Mouse (Mus musculus) intestine, postnatal 0 days (tissue): ENCODE data around the gene Lasp1. TPM values are rescaled to one million over a fixed set of nuclear protein-coding genes. Genes with fewer than 3 reads are reported as not detected.
A peak's percentile ranks its signal among the peaks of the same experiment; 100 is the strongest.
"Not testable (repeated sequence)": the region's sequence is repeated elsewhere in the genome, so short reads cannot be mapped to it uniquely, and the experiment has no call there.

ENCODE experiments used
- ATAC-seq: fragments of 200-750 bp; cut with Nextera tagmentation; 2 replicates; pipeline ENCODE4 v1.8.0; 2017; ENCODE audit warnings: mild to moderate bottlenecking, moderate TSS enrichment, moderate library complexity
- H3K27ac ChIP-seq: fragments of 300-500 bp; sonication (generic); 2 replicates; pipeline ENCODE4 v1.5.1; 2014; ENCODE audit warnings: mild to moderate bottlenecking, low read depth, low read length, moderate library complexity
- H3K27me3 ChIP-seq: fragments of 300-500 bp; sonication (generic); replicated peaks from 2 replicates; pipeline ENCODE4 v1.6.1; 2014; ENCODE audit warnings: low read length, mixed read lengths; ENCODE audit not compliant: control insufficient read depth, insufficient read depth
- H3K36me3 ChIP-seq: fragments of 300-500 bp; sonication (generic); 2 replicates; pipeline ENCODE4 v1.6.1; 2014; ENCODE audit warnings: mild to moderate bottlenecking, moderate library complexity; ENCODE audit not compliant: control insufficient read depth, insufficient read depth
- H3K4me1 ChIP-seq: fragments of 300-500 bp; sonication (generic); replicated peaks from 2 replicates; pipeline ENCODE4 v1.6.1; 2014; ENCODE audit warnings: antibody characterized with exemption, low read length, mixed read lengths; ENCODE audit not compliant: control insufficient read depth, insufficient read depth
- H3K4me2 ChIP-seq: fragments of 300-500 bp; sonication (generic); replicated peaks from 2 replicates; pipeline ENCODE4 v1.6.1; 2014; ENCODE audit warnings: low read depth, mild to moderate bottlenecking, moderate library complexity
- H3K4me3 ChIP-seq: fragments of 300-500 bp; sonication (generic); 2 replicates; pipeline ENCODE4 v1.5.1; 2014; ENCODE audit warnings: low read depth, low read length
- H3K9ac ChIP-seq: fragments of 300-500 bp; sonication (generic); 2 replicates; pipeline ENCODE4 v1.6.1; 2014; ENCODE audit warnings: mild to moderate bottlenecking, low read depth, low read length
- H3K9me3 ChIP-seq: fragments of 300-500 bp; sonication (generic); 2 replicates; pipeline ENCODE4 v1.6.1; 2016; ENCODE audit warnings: mixed run types; ENCODE audit not compliant: control insufficient read depth
- CTCF ChIP-seq: sonication (generic); IDR thresholded peaks from 2 replicates; pipeline ENCODE4 v1.5.1; 2016; ENCODE audit warnings: low read depth, mild to moderate bottlenecking, control low read depth, antibody characterized with exemption, moderate library complexity
- WGBS: fragments of 180-500 bp; shearing (Covaris S2); extraction: QIAGEN DNeasy Blood & Tissue Kit; methylation state at CpG from one replicate; pipeline ENCODE4 v1.1.7; 2014; 5-methylcytosine and 5-hydroxymethylcytosine counted together
- polyA plus RNA-seq: library from polyadenylated mRNA; unstranded; fragments of >200 nt; fragmentation: Nextera tagmentation; extraction: Ambion mirVana; gene quantifications from 2 replicates; pipeline ENCODE4 v1.2.1, GENCODE M21; 2015

Gene Lasp1
- polyA plus RNA-seq, 1 experiment from 2014 or later: 98.2 TPM

DNA sequence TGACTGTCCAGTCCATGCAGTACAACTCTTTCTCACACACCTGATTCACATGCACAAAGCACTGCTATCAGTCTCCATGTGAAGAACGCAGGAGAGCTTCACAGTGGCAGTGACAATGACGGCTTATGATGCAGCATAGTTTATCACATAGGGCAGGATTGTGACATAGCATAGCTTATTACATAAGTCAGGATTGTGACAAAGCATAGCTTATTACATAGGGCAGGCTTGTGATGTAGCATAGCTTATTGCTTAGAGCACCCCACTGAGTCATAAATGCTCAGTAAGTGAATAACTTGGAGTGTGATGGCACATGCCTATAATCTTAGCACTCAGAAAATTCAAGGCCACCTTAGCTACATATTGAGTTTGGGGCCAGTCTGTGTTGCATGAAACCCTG is 56.7 kb downstream of the Lasp1 start:
- Histone ChIP-seq H3K4me2 (no peak overlapping the region), H3K9me3 (no peaks in the 10 kb centered on the region), H3K4me3 (no peak overlapping the region), H3K4me1 (no peaks in the 10 kb centered on the region), H3K27me3 (no peaks in the 10 kb centered on the region), H3K9ac (no peak overlapping the region), H3K36me3 (no peaks in the 10 kb centered on the region), H3K27ac (no peak overlapping the region)
- 49% methylated on average over 2 of the region's 2 CpGs for WGBS
- no peak for TF ChIP-seq CTCF
- ATAC-seq: peak; percentile 53

GRCm38 (mm10) chr11:97862148-97862547 is 63.3 kb downstream of the Lasp1 start:
- Histone ChIP-seq H3K4me3 (no peak overlapping the region), H3K27ac (no peak overlapping the region), H3K4me2 (no peak overlapping the region), H3K4me1 (no peaks in the 10 kb centered on the region), H3K36me3 (no peaks in the 10 kb centered on the region), H3K27me3 (no peaks in the 10 kb centered on the region), H3K9me3 (no peaks in the 10 kb centered on the region), H3K9ac (no peak overlapping the region)
- WGBS: 42% methylated on average over 2 of the region's 2 CpGs
- no peak for ATAC-seq
- no peak for TF ChIP-seq CTCF

- Histone ChIP-seq H3K4me1 (no peaks in the 10 kb centered on the region), H3K27ac (no peak overlapping the region), H3K9me3 (no peaks in the 10 kb centered on the region), H3K36me3 (no peaks in the 10 kb centered on the region), H3K9ac (no peak overlapping the region), H3K27me3 (no peaks in the 10 kb centered on the region), H3K4me3 (no peak overlapping the region), H3K4me2 (no peak overlapping the region)
- no peak for ATAC-seq
- no peak for TF ChIP-seq CTCF
- 92% methylated on average over 5 of the region's 5 CpGs for WGBS
Observed at GRCm38 (mm10) chr11:97865421-97865820, 66.6 kb downstream of the Lasp1 start.

GRCm38 (mm10) chr11:97866091-97866888 is 67.5 kb downstream of the Lasp1 start:
- TF ChIP-seq CTCF: no peak
- no peak overlapping the region for H3K27ac ChIP-seq
- no peaks in the 10 kb centered on the region for H3K36me3 ChIP-seq
- ATAC-seq: no peak
- WGBS: 60% methylated on average over 3 of the region's 3 CpGs
- no peak overlapping the region for H3K9ac ChIP-seq
- no peak overlapping the region for H3K4me3 ChIP-seq
- no peaks in the 10 kb centered on the region for H3K9me3 ChIP-seq
- H3K4me2 ChIP-seq: no peak overlapping the region
- no peaks in the 10 kb centered on the region for H3K27me3 ChIP-seq
- H3K4me1 ChIP-seq: no peaks in the 10 kb centered on the region

GRCm38 (mm10) chr11:97867591-97867990 is 68.8 kb downstream of the Lasp1 start:
- no peak for TF ChIP-seq CTCF
- no peak for ATAC-seq
- Histone ChIP-seq H3K9me3 (no peaks in the 10 kb centered on the region), H3K4me2 (no peak overlapping the region), H3K36me3 (no peaks in the 10 kb centered on the region), H3K4me3 (no peak overlapping the region), H3K4me1 (no peaks in the 10 kb centered on the region), H3K27ac (no peak overlapping the region), H3K27me3 (no peaks in the 10 kb centered on the region), H3K9ac (no peak overlapping the region)
- whole genome bisulfite sequencing: 97% methylated on average over 3 of the region's 3 CpGs

- not testable (repeated sequence) for H3K4me1 ChIP-seq, H3K27ac ChIP-seq, H3K36me3 ChIP-seq, H3K9ac ChIP-seq, H3K4me3 ChIP-seq, H3K9me3 ChIP-seq, ATAC-seq, H3K4me2 ChIP-seq, H3K27me3 ChIP-seq
- 93% methylated on average over 5 of the region's 5 CpGs for WGBS
Observed at GRCm38 (mm10) chr11:97872378-97872777, 73.6 kb downstream of the Lasp1 start.
